Mouse (Mus musculus) hindbrain, embryonic 14.5 days (tissue): Measurements from ENCODE around the gene Plk3. TPM values are rescaled to one million over a fixed set of nuclear protein-coding genes. Genes with fewer than 3 reads are reported as not detected.

ENCODE experiments used
- ATAC-seq: fragments of 200-750 bp; cut with Nextera tagmentation; 2 replicates; pipeline ENCODE4 v1.8.0; 2017; ENCODE audit warnings: moderate number of reproducible peaks, mild to moderate bottlenecking, moderate TSS enrichment, moderate library complexity; ENCODE audit not compliant: low FRiP score
- DNase-seq: peaks from one replicate; pipeline ENCODE4 v3.0.0-alpha.2; 2015; ENCODE audit warnings: low spot score
- H3K27ac ChIP-seq: fragments of 300-500 bp; sonication (generic); 2 replicates; pipeline ENCODE4 v1.5.1; 2014; ENCODE audit warnings: mild to moderate bottlenecking, moderate library complexity
- H3K27me3 ChIP-seq: fragments of 300-500 bp; sonication (generic); 2 replicates; pipeline ENCODE4 v1.6.1; 2014; ENCODE audit warnings: mild to moderate bottlenecking, low read length, mixed read lengths; ENCODE audit not compliant: control insufficient read depth, insufficient read depth
- H3K36me3 ChIP-seq: fragments of 300-500 bp; sonication (generic); replicated peaks from 2 replicates; pipeline ENCODE4 v1.6.1; 2014; ENCODE audit not compliant: control insufficient read depth, insufficient read depth
- H3K4me1 ChIP-seq: fragments of 300-500 bp; sonication (generic); replicated peaks from 2 replicates; pipeline ENCODE4 v1.6.1; 2014; ENCODE audit warnings: antibody characterized with exemption, low read length, mixed read lengths; ENCODE audit not compliant: control insufficient read depth, insufficient read depth
- H3K4me2 ChIP-seq: fragments of 300-500 bp; sonication (generic); replicated peaks from 2 replicates; pipeline ENCODE4 v1.6.1; 2014; ENCODE audit warnings: mild to moderate bottlenecking, moderate library complexity
- H3K4me3 ChIP-seq: fragments of 300-500 bp; sonication (generic); replicated peaks from 2 replicates; pipeline ENCODE4 v1.5.1; 2014; ENCODE audit warnings: mild to moderate bottlenecking, low read length
- H3K9ac ChIP-seq: fragments of 300-500 bp; sonication (generic); 2 replicates; pipeline ENCODE4 v1.6.1; 2014
- H3K9me3 ChIP-seq: fragments of 300-500 bp; sonication (generic); 2 replicates; pipeline ENCODE4 v1.6.1; 2016; ENCODE audit warnings: low read length; ENCODE audit not compliant: control insufficient read depth
- WGBS: fragments of 180-500 bp; shearing (Covaris S2); extraction: QIAGEN DNeasy Blood & Tissue Kit; methylation state at CpG from one replicate; pipeline ENCODE4 v1.1.7; 2014; 5-methylcytosine and 5-hydroxymethylcytosine counted together
- polyA plus RNA-seq: library from polyadenylated mRNA; unstranded; fragments of >200 nt; fragmentation: Nextera tagmentation; extraction: Ambion mirVana; gene quantifications from 2 replicates; pipeline ENCODE4 v1.2.1, GENCODE M21; 2014

Gene Plk3
- polyA plus RNA-seq, 1 experiment from 2014 or later, result 17.4 TPM

DNA sequence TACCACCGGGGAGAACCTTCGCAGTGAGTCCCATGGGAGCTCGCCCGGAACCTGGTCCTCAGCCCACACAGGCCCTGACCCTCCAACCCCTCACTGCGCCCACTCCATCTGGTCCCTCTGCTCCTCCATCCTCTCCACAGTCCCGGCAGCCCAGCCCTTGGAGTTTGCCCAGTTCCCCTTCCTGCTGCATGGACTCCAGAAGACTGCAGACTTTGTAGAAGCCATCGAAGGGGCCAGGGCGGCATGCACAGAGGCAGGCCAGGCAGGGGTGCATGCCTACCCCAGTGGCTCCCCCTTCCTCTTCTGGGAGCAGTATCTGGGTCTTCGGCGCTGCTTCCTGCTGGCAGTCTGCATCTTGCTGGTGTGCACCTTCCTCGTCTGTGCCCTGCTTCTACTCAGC is 22.8 kb downstream of the Plk3 start:
- ATAC-seq (no peak), DNase-seq (no peak)
- no peaks in the 10 kb centered on the region for H3K4me1 ChIP-seq
- peaks cover 66% of the 10 kb centered on the region for H3K36me3 ChIP-seq
- H3K9ac ChIP-seq, result no peak overlapping the region
- H3K4me3 ChIP-seq, result no peak overlapping the region
- H3K27ac ChIP-seq, result no peak overlapping the region
- H3K9me3 ChIP-seq, result no peaks in the 10 kb centered on the region
- WGBS, result 93% methylated on average over 11 of the region's 11 CpGs
- no peak overlapping the region for H3K4me2 ChIP-seq
- H3K27me3 ChIP-seq, result no peaks in the 10 kb centered on the region

GRCm38 (mm10) chr4:117110249-117110648 is 23.5 kb downstream of the Plk3 start:
- DNase-seq, result no peak
- Histone ChIP-seq H3K9ac (no peak overlapping the region), H3K27ac (no peak overlapping the region), H3K4me2 (no peak overlapping the region), H3K36me3 (peaks cover 61% of the 10 kb centered on the region), H3K9me3 (no peaks in the 10 kb centered on the region), H3K27me3 (no peaks in the 10 kb centered on the region), H3K4me3 (no peak overlapping the region), H3K4me1 (no peaks in the 10 kb centered on the region)
- 93% methylated on average over 13 of the region's 13 CpGs for WGBS
- no peak for ATAC-seq

- no peak for ATAC-seq
- no peak overlapping the region for H3K27ac ChIP-seq
- 96% methylated on average over 25 of the region's 25 CpGs for WGBS
- no peaks in the 10 kb centered on the region for H3K9me3 ChIP-seq
- H3K27me3 ChIP-seq, result no peaks in the 10 kb centered on the region
- no peak overlapping the region for H3K4me2 ChIP-seq
- H3K9ac ChIP-seq, result no peak overlapping the region
- peaks cover 56% of the 10 kb centered on the region for H3K36me3 ChIP-seq
- no peak for DNase-seq
- H3K4me1 ChIP-seq, result no peaks in the 10 kb centered on the region
- H3K4me3 ChIP-seq, result no peak overlapping the region
Observed at GRCm38 (mm10) chr4:117109330-117109729, 24.4 kb downstream of the Plk3 start.

DNA sequence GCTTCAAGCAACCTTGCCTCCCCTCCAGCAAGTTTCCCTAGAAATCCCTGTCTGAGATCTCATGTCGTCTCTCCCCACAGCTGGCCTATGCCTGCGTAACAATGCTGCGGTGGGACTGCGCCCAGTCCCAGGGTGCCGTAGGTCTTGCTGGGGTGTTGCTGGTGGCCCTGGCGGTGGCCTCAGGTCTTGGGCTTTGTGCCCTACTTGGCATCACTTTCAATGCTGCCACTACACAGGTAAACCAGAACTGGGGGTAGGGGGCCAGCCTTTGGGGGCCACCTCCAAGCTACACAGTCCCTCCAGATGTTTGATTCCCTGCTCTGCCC is 25.3 kb downstream of the Plk3 start:
- Histone ChIP-seq H3K36me3 (peaks cover 47% of the 10 kb centered on the region), H3K27me3 (no peaks in the 10 kb centered on the region), H3K9ac (no peak overlapping the region), H3K27ac (no peak overlapping the region), H3K9me3 (no peaks in the 10 kb centered on the region), H3K4me1 (no peaks in the 10 kb centered on the region), H3K4me2 (no peak overlapping the region), H3K4me3 (no peak overlapping the region)
- ATAC-seq (no peak), DNase-seq (no peak)
- WGBS, result 96% methylated on average over 6 of the region's 6 CpGs

DNA sequence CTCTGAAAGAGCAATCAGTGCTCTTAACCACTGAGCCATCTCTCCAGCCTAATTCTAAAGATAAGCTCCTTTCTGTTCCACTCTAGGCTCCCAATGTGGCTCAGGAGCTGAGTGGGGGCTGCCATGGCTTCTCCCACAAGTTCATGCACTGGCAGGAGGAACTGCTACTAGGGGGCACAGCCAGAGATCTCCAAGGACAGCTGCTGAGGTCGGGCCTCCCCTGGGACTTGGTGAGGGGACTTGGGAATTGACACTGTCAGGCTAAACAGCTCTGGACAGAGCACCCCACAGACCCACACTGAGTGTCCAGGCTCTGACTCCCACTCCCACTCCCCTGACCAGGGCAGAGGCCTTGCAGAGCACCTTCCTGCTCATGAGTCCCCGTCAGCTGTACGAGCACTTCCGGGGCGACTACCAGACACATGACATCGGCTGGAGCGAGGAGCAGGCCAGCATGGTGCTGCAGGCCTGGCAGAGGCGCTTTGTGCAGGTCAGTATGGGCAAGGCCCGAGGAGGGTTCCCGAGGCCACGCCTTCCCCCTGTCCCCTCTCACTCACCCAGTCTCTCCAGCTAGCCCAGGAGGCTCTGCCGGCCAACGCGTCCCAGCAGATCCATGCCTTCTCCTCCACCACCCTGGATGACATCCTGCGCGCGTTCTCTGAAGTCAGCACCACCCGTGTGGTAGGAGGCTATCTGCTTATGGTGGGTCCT is 25.8 kb downstream of the Plk3 start:
- no peak for ATAC-seq
- H3K27ac ChIP-seq, result no peak overlapping the region
- H3K36me3 ChIP-seq, result peaks cover 47% of the 10 kb centered on the region
- no peak overlapping the region for H3K9ac ChIP-seq
- no peaks in the 10 kb centered on the region for H3K4me1 ChIP-seq
- H3K9me3 ChIP-seq, result no peaks in the 10 kb centered on the region
- no peak overlapping the region for H3K4me3 ChIP-seq
- no peaks in the 10 kb centered on the region for H3K27me3 ChIP-seq
- no peak overlapping the region for H3K4me2 ChIP-seq
- WGBS, result 91% methylated on average over 17 of the region's 18 CpGs
- DNase-seq, result no peak

GRCm38 (mm10) chr4:117105127-117105526 is 28.6 kb downstream of the Plk3 start:
- Histone ChIP-seq H3K36me3 (peaks cover 28% of the 10 kb centered on the region), H3K27me3 (no peaks in the 10 kb centered on the region), H3K4me1 (no peaks in the 10 kb centered on the region), H3K27ac (no peak overlapping the region), H3K9me3 (no peaks in the 10 kb centered on the region), H3K4me3 (no peak overlapping the region), H3K9ac (no peak overlapping the region), H3K4me2 (no peak overlapping the region)
- 45% methylated on average over 8 of the region's 10 CpGs for WGBS
- DNase-seq (no peak), ATAC-seq (no peak)

DNA sequence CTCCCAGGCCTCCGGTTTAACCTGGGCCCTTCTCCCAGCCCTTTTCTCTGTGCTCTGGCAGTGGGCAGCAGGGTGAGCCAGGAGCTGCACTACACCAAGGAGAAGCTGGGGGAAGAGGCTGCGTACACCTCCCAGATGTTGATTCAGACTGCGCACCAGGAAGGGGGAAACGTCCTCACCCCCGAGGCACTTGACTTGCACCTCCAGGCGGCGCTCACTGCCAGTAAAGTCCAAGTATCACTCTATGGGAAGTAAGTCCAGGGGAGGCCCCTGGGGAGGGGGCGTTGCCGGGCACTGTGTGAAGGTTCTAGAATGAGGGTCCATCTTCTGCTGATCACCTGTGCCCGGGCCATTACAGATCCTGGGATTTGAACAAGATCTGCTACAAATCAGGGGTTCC is 29.1 kb downstream of the Plk3 start:
- H3K27me3 ChIP-seq, result no peaks in the 10 kb centered on the region
- H3K9me3 ChIP-seq, result no peaks in the 10 kb centered on the region
- no peaks in the 10 kb centered on the region for H3K4me1 ChIP-seq
- DNase-seq (no peak), ATAC-seq (no peak)
- 80% methylated on average over 10 of the region's 10 CpGs for WGBS
- H3K9ac ChIP-seq, result no peak overlapping the region
- H3K4me3 ChIP-seq, result no peak overlapping the region
- no peak overlapping the region for H3K4me2 ChIP-seq
- H3K36me3 ChIP-seq, result peaks cover 24% of the 10 kb centered on the region
- H3K27ac ChIP-seq, result no peak overlapping the region

GRCm38 (mm10) chr4:117101218-117101617 is 32.5 kb downstream of the Plk3 start:
- 57% methylated on average over 7 of the region's 7 CpGs for WGBS
- Histone ChIP-seq H3K36me3 (peaks cover 8% of the 10 kb centered on the region; the same call in 1 of the 2 replicates), H3K9me3 (no peaks in the 10 kb centered on the region), H3K4me2 (no peak overlapping the region), H3K27me3 (no peaks in the 10 kb centered on the region), H3K9ac (no peak overlapping the region), H3K27ac (no peak overlapping the region), H3K4me3 (no peak overlapping the region), H3K4me1 (peaks cover 16% of the 10 kb centered on the region)
- no peak for ATAC-seq
- DNase-seq, result no peak

DNA sequence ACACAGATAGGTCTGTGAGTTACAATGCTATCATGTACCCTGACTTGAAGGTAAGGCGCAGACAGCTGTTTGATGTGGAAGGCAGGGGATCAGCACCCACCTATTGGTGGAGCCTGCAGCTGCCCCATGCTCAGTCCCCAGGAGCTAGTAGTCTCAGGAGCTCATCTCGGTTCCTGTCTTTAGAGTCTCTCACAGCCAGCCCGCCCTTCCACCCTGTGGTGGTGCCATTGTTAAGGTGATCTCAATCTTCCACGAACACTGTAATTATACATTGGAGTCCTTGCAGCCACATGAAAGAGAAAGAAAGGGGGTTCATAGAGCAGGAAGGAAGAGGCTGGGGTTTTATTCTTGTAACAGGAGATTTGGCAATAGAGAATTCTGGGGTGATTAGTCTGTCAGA is 33.7 kb downstream of the Plk3 start:
- WGBS, result 65% methylated on average over 4 of the region's 4 CpGs
- Histone ChIP-seq H3K27ac (no peak overlapping the region), H3K36me3 (peaks cover 6% of the 10 kb centered on the region; the same call in 1 of the 2 replicates), H3K27me3 (no peaks in the 10 kb centered on the region), H3K4me1 (peaks cover 23% of the 10 kb centered on the region), H3K4me2 (no peak overlapping the region), H3K9me3 (no peaks in the 10 kb centered on the region), H3K9ac (no peak overlapping the region), H3K4me3 (no peak overlapping the region)
- no peak for DNase-seq
- no peak for ATAC-seq

- H3K27me3 ChIP-seq, result 0 out of 2 replicates have a peak, but pooled peaks cover 3% of the 10 kb centered on the region
- WGBS, result 74% methylated on average over 2 of the region's 2 CpGs
- H3K9ac ChIP-seq, result no peak overlapping the region
- H3K4me1 ChIP-seq, result peaks cover 23% of the 10 kb centered on the region
- no peak overlapping the region for H3K27ac ChIP-seq
- DNase-seq (no peak), ATAC-seq (no peak)
- no peak overlapping the region for H3K4me3 ChIP-seq
- H3K4me2 ChIP-seq, result peak overlapping the region; percentile 96; the same call in 1 of the 2 replicates
- H3K9me3 ChIP-seq, result no peaks in the 10 kb centered on the region
- peaks cover 6% of the 10 kb centered on the region; the same call in 1 of the 2 replicates for H3K36me3 ChIP-seq
Observed at GRCm38 (mm10) chr4:117098764-117099036, 35.1 kb downstream of the Plk3 start.
